Mouse (Mus musculus) MEL (cell line): ENCODE results near the gene Rnf215. TPM values are rescaled to one million over a fixed set of nuclear protein-coding genes. Genes with fewer than 3 reads are reported as not detected.
"Not testable (repeated sequence)": the region's sequence is repeated elsewhere in the genome, so short reads cannot be mapped to it uniquely, and the experiment has no call there.

Experiments used
- DNase-seq: peaks from one replicate; pipeline ENCODE4 v3.0.0; 2011; ENCODE audit warnings: low read depth, low spot score
- H3K27ac ChIP-seq: 2 replicates; pipeline ENCODE4 v1.5.1; 2012; ENCODE audit warnings: low read depth, mild to moderate bottlenecking, control low read depth, low read length, moderate library complexity; ENCODE audit not compliant: control insufficient read depth
- H3K27me3 ChIP-seq, 2 experiments: fragments of 150-350 bp in 1 of 2; sonication (generic) in 1 of 2; 2 replicates each; pipeline ENCODE4 v1.6.1; 2012; ENCODE audit warnings: low read length in 2 of 2, mild to moderate bottlenecking in 2 of 2, improper control_type of control experiment in 1 of 2, moderate library complexity in 1 of 2; ENCODE audit not compliant: insufficient read depth in 2 of 2, control insufficient read depth in 1 of 2
- H3K36me3 ChIP-seq, 2 experiments: 2 replicates each; pipeline ENCODE4 v1.6.1; 2012 to 2014; ENCODE audit warnings: low read length in 2 of 2, improper control_type of control experiment in 1 of 2, inconsistent platforms in 1 of 2, mild to moderate bottlenecking in 1 of 2; ENCODE audit not compliant: insufficient read depth in 2 of 2, control insufficient read depth in 1 of 2
- H3K4me1 ChIP-seq, 2 experiments: fragments of 150-350 bp in 1 of 2; sonication (generic) in 1 of 2; 2 replicates each; pipeline ENCODE4 v1.6.1; 2012; ENCODE audit warnings: low read length in 2 of 2, improper control_type of control experiment in 1 of 2, mild to moderate bottlenecking in 1 of 2; ENCODE audit not compliant: insufficient read depth in 2 of 2, control insufficient read depth in 1 of 2
- H3K4me3 ChIP-seq, 2 experiments: fragments of 150-350 bp in 1 of 2; sonication (generic) in 1 of 2; 2 replicates each; pipeline ENCODE4 v1.5.1; 2012; ENCODE audit warnings: low read depth in 2 of 2, low read length in 2 of 2, mild to moderate bottlenecking in 2 of 2, moderate library complexity in 2 of 2, control low read depth in 1 of 2, improper control_type of control experiment in 1 of 2; ENCODE audit not compliant: control insufficient read depth in 1 of 2, insufficient read depth in 1 of 2
- H3K79me2 ChIP-seq: 2 replicates; pipeline ENCODE4 v1.6.1; 2012; ENCODE audit warnings: mild to moderate bottlenecking, low read length, moderate library complexity; ENCODE audit not compliant: control insufficient read depth, poor library complexity, insufficient read depth
- H3K9ac ChIP-seq: 2 replicates; pipeline ENCODE4 v1.6.1; 2012; ENCODE audit warnings: low read depth, mild to moderate bottlenecking, control low read depth, low read length, moderate library complexity; ENCODE audit not compliant: control insufficient read depth, poor library complexity, severe bottlenecking
- H3K9me3 ChIP-seq: fragments of 150-350 bp; sonication (generic); replicated peaks from 2 replicates; pipeline ENCODE4 v1.6.1; 2012; ENCODE audit warnings: mild to moderate bottlenecking, low read length, improper control_type of control experiment, moderate library complexity; ENCODE audit not compliant: insufficient read depth
- CHD1 ChIP-seq: IDR thresholded peaks from 2 replicates; pipeline ENCODE4 v1.6.1; 2012; ENCODE audit warnings: low read depth, mild to moderate bottlenecking, inconsistent platforms, low read length, improper control_type of control experiment
- CTCF ChIP-seq, 3 experiments: IDR thresholded peaks in 2 of 3; conservative IDR thresholded peaks in 1 of 3; 2 replicates each; pipeline ENCODE4 v1.5.1; 2011 to 2012; ENCODE audit warnings: low read length in 3 of 3, low read depth in 2 of 3, mild to moderate bottlenecking in 2 of 3, improper control_type of control experiment in 1 of 3, inconsistent platforms in 1 of 3, mixed read lengths in 1 of 3, moderate library complexity in 1 of 3; ENCODE audit not compliant: control insufficient read depth in 1 of 3, insufficient read depth in 1 of 3, poor library complexity in 1 of 3, severe bottlenecking in 1 of 3
- ELF1 ChIP-seq: IDR thresholded peaks from 2 replicates; pipeline ENCODE4 v1.6.1; 2014; ENCODE audit warnings: low read depth, mild to moderate bottlenecking, inconsistent platforms, low read length, improper control_type of control experiment, moderate library complexity
- EP300 ChIP-seq, 2 experiments: IDR thresholded peaks; 2 replicates each; pipeline ENCODE4 v1.6.1; 2011; ENCODE audit warnings: improper control_type of control experiment in 2 of 2, low read length in 2 of 2, low read depth in 1 of 2, mild to moderate bottlenecking in 1 of 2
- ETS1 ChIP-seq: IDR thresholded peaks from 2 replicates; pipeline ENCODE4 v1.6.1; 2012; ENCODE audit warnings: low read depth, mild to moderate bottlenecking, inconsistent platforms, low read length, improper control_type of control experiment, moderate library complexity
- GATA1 ChIP-seq: IDR thresholded peaks from 2 replicates; pipeline ENCODE4 v1.6.1; 2011; ENCODE audit warnings: low read depth, low read length, improper control_type of control experiment
- MYC ChIP-seq: IDR thresholded peaks from 2 replicates; pipeline ENCODE4 v1.6.1; 2011; ENCODE audit warnings: low read depth, mild to moderate bottlenecking, low read length, improper control_type of control experiment, moderate library complexity
- POLR2AphosphoS2 ChIP-seq: IDR thresholded peaks from 2 replicates; pipeline ENCODE4 v1.6.1; 2011; ENCODE audit warnings: low read length, improper control_type of control experiment
- RAD21 ChIP-seq: IDR thresholded peaks from 2 replicates; pipeline ENCODE4 v1.6.1; 2011; ENCODE audit warnings: mild to moderate bottlenecking, low read depth, low read length, improper control_type of control experiment
- RCOR1 ChIP-seq: IDR thresholded peaks from 2 replicates; pipeline ENCODE4 v1.6.1; 2012; ENCODE audit warnings: low read depth, mild to moderate bottlenecking, inconsistent platforms, low read length, improper control_type of control experiment
- SIN3A ChIP-seq: IDR thresholded peaks from 2 replicates; pipeline ENCODE4 v1.6.1; 2012; ENCODE audit warnings: low read length, improper control_type of control experiment, inconsistent platforms
- SMC3 ChIP-seq: IDR thresholded peaks from 2 replicates; pipeline ENCODE4 v1.6.1; 2011; ENCODE audit warnings: low read depth, low read length, improper control_type of control experiment
- TAL1 ChIP-seq: IDR thresholded peaks from 2 replicates; pipeline ENCODE4 v1.6.1; 2012; ENCODE audit warnings: mild to moderate bottlenecking, inconsistent platforms, low read length, moderate library complexity, mixed read lengths
- TCF12 ChIP-seq: IDR thresholded peaks from 2 replicates; pipeline ENCODE4 v1.6.1; 2014; ENCODE audit warnings: low read depth, mild to moderate bottlenecking, inconsistent platforms, low read length, improper control_type of control experiment, moderate library complexity
- USF1 ChIP-seq: IDR thresholded peaks from 2 replicates; pipeline ENCODE4 v1.6.1; 2014; ENCODE audit warnings: low read depth, mild to moderate bottlenecking, inconsistent platforms, low read length, improper control_type of control experiment, moderate library complexity
- USF2 ChIP-seq, 2 experiments: IDR thresholded peaks; 2 replicates each; pipeline ENCODE4 v1.6.1; 2011 to 2012; ENCODE audit warnings: improper control_type of control experiment in 2 of 2, low read length in 2 of 2, borderline replicate concordance in 1 of 2, inconsistent platforms in 1 of 2, low read depth in 1 of 2, mild to moderate bottlenecking in 1 of 2; ENCODE audit not compliant: insufficient read depth in 1 of 2
- ZC3H11A ChIP-seq: IDR thresholded peaks from 2 replicates; pipeline ENCODE4 v1.6.1; 2012; ENCODE audit warnings: low read depth, mild to moderate bottlenecking, inconsistent platforms, low read length, improper control_type of control experiment
- polyA plus RNA-seq, 2 experiments: library from polyadenylated mRNA; stranded (reverse) in 1 of 2; unstranded in 1 of 2; fragments of >175 nt in 1 of 2; fragments of >200 nt in 1 of 2; gene quantifications; 2 replicates each; pipeline versions ENCODE4 v1.2.1 to v1.2.4; 2012; ENCODE audit warnings: low replicate concordance in 2 of 2, low read depth in 1 of 2; ENCODE audit not compliant: insufficient read length in 2 of 2, insufficient read depth in 1 of 2, missing spikeins in 1 of 2
- total RNA-seq: library from RNA; depleted of rRNA; stranded (reverse); fragments of 300-350 nt; gene quantifications from 2 replicates; pipeline ENCODE4 v1.2.3, GENCODE M21; 2012

Rnf215 gene
- total and polyA plus RNA-seq, 3 experiments, result 11.3 to 13.2 TPM; not detected in 1

- Histone ChIP-seq H3K27me3 (no peaks in the 10 kb centered on the region), H3K36me3 (peaks cover 0 to 10% of the 10 kb centered on the region in 2 experiments; a peak in 2 of 4 replicates), H3K9ac (no peak overlapping the region), H3K79me2 (no peaks in the 10 kb centered on the region), H3K27ac (no peak overlapping the region), H3K4me3 (no peak overlapping the region), H3K4me1 (peaks cover 2 to 13% of the 10 kb centered on the region in 2 experiments; a peak in 3 of 4 replicates), H3K9me3 (no peaks in the 10 kb centered on the region)
- TF ChIP-seq RAD21 (peak; percentile 52), ZC3H11A (peak; percentile 19; the same call in 1 of the 2 replicates), MYC (no peak), TAL1 (no peak), USF1 (no peak), SIN3A (no peak), SMC3 (peak; percentile 52), USF2 (IDR thresholded peaks at IDR 0.05; ENCODE audit: borderline replicate concordance in 1 of 2, insufficient read depth in 1 of 2, low read depth in 1 of 2, low read length in 2 of 2) (no peak), POLR2AphosphoS2 (no peak), CTCF (IDR thresholded peaks at IDR 0.05 in 2 of 3, conservative IDR thresholded peaks at IDR 0.05 in 1 of 3; ENCODE audit: control insufficient read depth in 1 of 3, insufficient read depth in 1 of 3, low read depth in 2 of 3, low read length in 3 of 3, poor library complexity in 1 of 3, severe bottlenecking in 1 of 3) (peak; percentile 7 to 64 (median 50); a peak in 4 of 6 replicates), CHD1 (no peak), RCOR1 (no peak), ELF1 (no peak)
- DNase-seq, result peak; percentile 73
These were observed 7.9 kb upstream of the Rnf215 start for GRCm38 (mm10) chr11:4127059-4127458.

- H3K27ac ChIP-seq, result not testable (repeated sequence)
- TF ChIP-seq ETS1 (0 out of 2 replicates have a peak, but pooled peaks have one; percentile 11), SIN3A (peak; percentile 50), GATA1 (peak; percentile 71), TCF12 (peak; percentile 76), EP300 (IDR thresholded peaks at IDR 0.05; ENCODE audit: low read depth in 1 of 2, low read length in 2 of 2) (peak; percentile 63 to 72), TAL1 (peak; percentile 69)
- TF ChIP-seq, all 39 proteins: peak for 6; not testable (repeated sequence) for 33
- not testable (repeated sequence) for H3K27me3 ChIP-seq, H3K79me2 ChIP-seq, H3K4me1 ChIP-seq, H3K9me3 ChIP-seq, H3K36me3 ChIP-seq, H3K4me3 ChIP-seq, H3K9ac ChIP-seq
- peak; percentile 50 for DNase-seq
These were observed 6.5 kb upstream of the Rnf215 start for GRCm38 (mm10) chr11:4128461-4128860.
